Mouse (Mus musculus): ENCODE results near the gene C530008M17Rik. TPM values are rescaled to one million over a fixed set of nuclear protein-coding genes. Genes with fewer than 3 reads are reported as not detected.
A peak's percentile ranks its signal among the peaks of the same experiment; 100 is the strongest.

C530008M17Rik gene
- total and polyA plus RNA-seq, 3 experiments, result 3.2 to 10.6 TPM; not detected in 1

DNA sequence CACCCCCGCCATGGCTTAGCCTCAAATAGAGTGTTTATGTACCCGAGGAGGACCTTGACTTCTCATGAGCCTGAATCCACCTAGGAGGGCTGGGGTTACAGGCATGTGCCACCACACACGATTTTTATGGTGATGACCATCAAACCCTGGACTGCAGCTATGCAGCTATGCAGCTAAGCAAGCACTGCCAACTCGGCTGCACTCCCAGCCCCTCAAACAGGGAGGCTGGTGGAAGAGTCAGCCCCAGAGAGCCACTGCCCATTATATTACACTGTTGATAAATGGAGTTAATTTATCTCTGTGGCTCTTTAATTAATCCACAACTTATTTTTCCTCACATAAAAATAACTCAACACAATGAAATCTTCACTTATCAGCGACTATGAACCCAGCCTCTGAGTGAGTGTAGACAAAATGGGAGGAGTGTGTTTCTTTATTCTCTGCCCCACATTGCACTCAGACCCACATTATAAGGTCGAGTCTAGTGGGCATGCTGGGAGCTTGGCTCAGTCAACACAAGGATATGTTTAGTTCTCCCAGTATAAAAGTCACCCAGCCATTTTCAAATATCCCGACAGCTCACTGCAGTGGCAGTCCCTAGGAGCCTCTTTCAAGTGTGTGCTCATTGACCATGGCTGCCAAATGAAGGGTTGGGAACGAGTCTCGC, 117.3 kb downstream of the C530008M17Rik start:
- H3K9ac ChIP-seq (ENCODE audit: control insufficient read depth, low read depth, low read length, poor library complexity, severe bottlenecking), result no peak overlapping the region
- 0 out of 4 replicates have a peak, but pooled peaks cover 0 to 2% of the 10 kb centered on the region in 2 experiments for H3K4me1 ChIP-seq (ENCODE audit: control insufficient read depth in 1 of 2, insufficient read depth in 2 of 2, low read length in 2 of 2)
- H3K36me3 ChIP-seq (ENCODE audit: control insufficient read depth in 1 of 2, insufficient read depth in 2 of 2, low read length in 2 of 2), result no peaks in the 10 kb centered on the region
- no peaks in the 10 kb centered on the region for H3K27me3 ChIP-seq (ENCODE audit: control insufficient read depth in 1 of 2, insufficient read depth in 2 of 2, low read length in 2 of 2)
- no peak overlapping the region for H3K4me3 ChIP-seq (ENCODE audit: control insufficient read depth in 1 of 2, insufficient read depth in 1 of 2, low read depth in 2 of 2, low read length in 2 of 2)
- H3K79me2 ChIP-seq (ENCODE audit: control insufficient read depth, insufficient read depth, low read length, poor library complexity), result no peaks in the 10 kb centered on the region
- DNase-seq (ENCODE audit: low read depth, low spot score), result no peak
- no peak overlapping the region for H3K27ac ChIP-seq (ENCODE audit: control insufficient read depth, low read depth, low read length)
- TF ChIP-seq ZNF384 (IDR thresholded peaks at IDR 0.05; ENCODE audit: low read depth, low read length), result no peak
- TF ChIP-seq ZC3H11A (IDR thresholded peaks at IDR 0.05; ENCODE audit: low read depth, low read length), result no peak
- no peak for TF ChIP-seq TBP (IDR thresholded peaks at IDR 0.05; ENCODE audit: low read depth, low read length)
- no peak for TF ChIP-seq GATA1 (IDR thresholded peaks at IDR 0.05; ENCODE audit: low read depth, low read length)
- H3K9me3 ChIP-seq (replicated peaks; ENCODE audit: insufficient read depth, low read length), result no peaks in the 10 kb centered on the region

DNA sequence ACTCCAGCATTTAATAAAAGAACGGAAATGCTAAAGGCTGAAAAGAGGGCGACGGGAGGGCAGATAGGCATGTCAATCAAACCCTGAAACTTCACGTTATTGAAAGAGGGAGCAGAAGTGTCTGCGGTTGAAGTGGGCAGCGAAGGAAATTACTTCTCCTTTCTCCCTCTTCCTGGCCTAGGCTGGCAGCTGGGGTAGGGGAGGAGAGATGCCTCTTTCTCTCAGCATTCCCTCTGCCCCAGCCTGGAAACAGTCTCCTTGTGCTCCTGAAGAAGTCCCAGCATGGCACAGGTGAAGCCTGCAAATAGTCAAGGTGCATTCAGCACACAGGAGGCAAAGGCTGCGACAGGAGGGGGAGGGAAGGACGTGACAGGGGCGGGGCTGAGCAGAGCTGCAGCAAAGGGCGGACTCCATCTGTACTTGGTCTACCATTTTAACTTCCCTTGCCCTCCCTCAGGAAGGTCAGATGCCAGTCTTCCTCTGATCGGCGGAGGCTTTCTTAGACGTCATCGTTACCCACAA, 122.8 kb downstream of the C530008M17Rik start:
- peaks cover 0 to 5% of the 10 kb centered on the region in 2 experiments; a peak in 1 of 4 replicates for H3K36me3 ChIP-seq (ENCODE audit: control insufficient read depth in 1 of 2, insufficient read depth in 2 of 2, low read length in 2 of 2)
- peak; percentile 91 for DNase-seq (ENCODE audit: low read depth, low spot score)
- H3K79me2 ChIP-seq (ENCODE audit: control insufficient read depth, insufficient read depth, low read length, poor library complexity), result no peaks in the 10 kb centered on the region
- no peaks in the 10 kb centered on the region for H3K9me3 ChIP-seq (replicated peaks; ENCODE audit: insufficient read depth, low read length)
- H3K9ac ChIP-seq (ENCODE audit: control insufficient read depth, low read depth, low read length, poor library complexity, severe bottlenecking), result peak overlapping the region; percentile 69
- H3K27ac ChIP-seq (ENCODE audit: control insufficient read depth, low read depth, low read length), result peak overlapping the region; percentile 76
- peaks cover 2 to 6% of the 10 kb centered on the region in 2 experiments; a peak in 1 of 4 replicates for H3K4me1 ChIP-seq (ENCODE audit: control insufficient read depth in 1 of 2, insufficient read depth in 2 of 2, low read length in 2 of 2)
- no peaks in the 10 kb centered on the region for H3K27me3 ChIP-seq (ENCODE audit: control insufficient read depth in 1 of 2, insufficient read depth in 2 of 2, low read length in 2 of 2)
- H3K4me3 ChIP-seq (ENCODE audit: control insufficient read depth in 1 of 2, insufficient read depth in 1 of 2, low read depth in 2 of 2, low read length in 2 of 2), result peak overlapping the region; percentile 66 to 80
- TF ChIP-seq TBP (IDR thresholded peaks at IDR 0.05; ENCODE audit: low read depth, low read length) (peak; percentile 60), KAT2A (conservative IDR thresholded peaks at IDR 0.05; ENCODE audit: low read depth, low read length) (no peak), GATA1 (IDR thresholded peaks at IDR 0.05; ENCODE audit: low read depth, low read length) (peak; percentile 83), TAL1 (IDR thresholded peaks at IDR 0.05; ENCODE audit: low read length) (no peak), UBTF (IDR thresholded peaks at IDR 0.05; ENCODE audit: borderline replicate concordance, insufficient read depth, low read depth, low read length) (no peak), ZMIZ1 (IDR thresholded peaks at IDR 0.05; ENCODE audit: low read depth, low read length) (peak; percentile 25; the same call in 1 of the 2 replicates), ZKSCAN1 (IDR thresholded peaks at IDR 0.05; ENCODE audit: low read depth, low read length) (no peak), EP300 (IDR thresholded peaks at IDR 0.05; ENCODE audit: low read depth in 1 of 2, low read length in 2 of 2) (peak in 1 of 2 experiments; percentile 34; a peak in 2 of 4 replicates), MAZ (IDR thresholded peaks at IDR 0.05; ENCODE audit: low read depth, low read length) (no peak; the same call in 1 of the 2 replicates), USF1 (IDR thresholded peaks at IDR 0.05; ENCODE audit: low read depth, low read length) (no peak), CHD2 (IDR thresholded peaks at IDR 0.05; ENCODE audit: low read length) (no peak), HCFC1 (IDR thresholded peaks at IDR 0.05; ENCODE audit: low read depth, low read length) (peak; percentile 70), NRF1 (IDR thresholded peaks at IDR 0.05; ENCODE audit: insufficient read depth, low read depth, low read length, poor library complexity, severe bottlenecking) (no peak), E2F4 (IDR thresholded peaks at IDR 0.05; ENCODE audit: borderline replicate concordance, low read depth, low read length) (no peak), RCOR1 (IDR thresholded peaks at IDR 0.05; ENCODE audit: low read depth, low read length) (0 out of 2 replicates have a peak, but pooled peaks have one; percentile 18), NELFE (IDR thresholded peaks at IDR 0.05; ENCODE audit: low read depth, low read length) (peak; percentile 55), ZC3H11A (IDR thresholded peaks at IDR 0.05; ENCODE audit: low read depth, low read length) (no peak), MXI1 (IDR thresholded peaks at IDR 0.05; ENCODE audit: low read depth, low read length) (peak; percentile 38; the same call in 1 of the 2 replicates), POLR2AphosphoS2 (IDR thresholded peaks at IDR 0.05; ENCODE audit: low read length) (no peak), TCF12 (IDR thresholded peaks at IDR 0.05; ENCODE audit: low read depth, low read length) (no peak; the same call in 1 of the 2 replicates), GABPA (IDR thresholded peaks at IDR 0.05; ENCODE audit: low read depth, low read length) (no peak), RAD21 (IDR thresholded peaks at IDR 0.05; ENCODE audit: low read depth, low read length) (no peak), ETS1 (IDR thresholded peaks at IDR 0.05; ENCODE audit: low read depth, low read length) (peak; percentile 33; the same call in 1 of the 2 replicates), ZNF384 (IDR thresholded peaks at IDR 0.05; ENCODE audit: low read depth, low read length) (no peak), ELF1 (IDR thresholded peaks at IDR 0.05; ENCODE audit: low read depth, low read length) (0 out of 2 replicates have a peak, but pooled peaks have one; percentile 44), MYB (IDR thresholded peaks at IDR 0.05; ENCODE audit: low read depth, low read length) (no peak), CHD1 (IDR thresholded peaks at IDR 0.05; ENCODE audit: low read depth, low read length) (no peak), JUND (IDR thresholded peaks at IDR 0.05; ENCODE audit: low read depth, low read length) (no peak), SMC3 (IDR thresholded peaks at IDR 0.05; ENCODE audit: low read depth, low read length) (no peak)
